Comparison of ENCODE assay signal across 10 mouse cellular contexts in genomic region chr6:22984520-22985154, GRCm38 (mm10).
A peak's percentile ranks its signal among the peaks of the same experiment; 100 is the strongest.
DNase-seq lines count a peak whose midpoint lies in the region; ATAC-seq lines count a peak whose summit lies in the region.
"Had no signal": no experiment of that assay in that cellular context is flagged by ENCODE, and none has a peak within 500 bp of the region (broad histone marks: within the 10 kb centered on the region; RNA-seq: fewer than 3 reads in every experiment).

No protein-coding gene starts in this region.

- H3K27ac ChIP-seq in heart, embryonic 13.5 days (replicated peaks), result no peak overlapping the region
- no peak overlapping the region for H3K27ac ChIP-seq in forebrain, embryonic 14.5 days (ENCODE audit: low read depth, low read length)
- H3K27ac ChIP-seq in midbrain, embryonic 13.5 days, result no peak overlapping the region

- WGBS in heart, embryonic 13.5 days, result 16% methylated on average over 5 of the region's 5 CpGs
- WGBS in forebrain, embryonic 14.5 days, result 4% methylated on average over 5 of the region's 5 CpGs
- WGBS in midbrain, embryonic 13.5 days, result 6% methylated on average over 5 of the region's 5 CpGs

- peak overlapping the region; percentile 21; the same call in 1 of the 2 replicates for H3K9ac ChIP-seq in heart, embryonic 13.5 days
- H3K9ac ChIP-seq in forebrain, embryonic 14.5 days (ENCODE audit: low read length), result no peak overlapping the region
- no peak overlapping the region for H3K9ac ChIP-seq in midbrain, embryonic 13.5 days (replicated peaks)

- H3K36me3 ChIP-seq in heart, embryonic 13.5 days, result no peaks in the 10 kb centered on the region
- H3K36me3 ChIP-seq in forebrain, embryonic 14.5 days (ENCODE audit: control insufficient read depth, insufficient read depth, low read length), result peaks cover 9% of the 10 kb centered on the region
- H3K36me3 ChIP-seq in midbrain, embryonic 13.5 days, result peaks cover 13% of the 10 kb centered on the region

- no peaks in the 10 kb centered on the region for H3K27me3 ChIP-seq in heart, embryonic 13.5 days (replicated peaks)
- H3K27me3 ChIP-seq in forebrain, embryonic 14.5 days (replicated peaks; ENCODE audit: control insufficient read depth, insufficient read depth, low read length), result no peaks in the 10 kb centered on the region
- H3K27me3 ChIP-seq in midbrain, embryonic 13.5 days, result no peaks in the 10 kb centered on the region

- no peaks in the 10 kb centered on the region for H3K4me1 ChIP-seq in heart, embryonic 13.5 days
- H3K4me1 ChIP-seq in forebrain, embryonic 14.5 days (ENCODE audit: control insufficient read depth, insufficient read depth, low read length), result no peaks in the 10 kb centered on the region
- H3K4me1 ChIP-seq in midbrain, embryonic 13.5 days (replicated peaks), result 0 out of 2 replicates have a peak, but pooled peaks cover 2% of the 10 kb centered on the region

- no peak for DNase-seq in heart, adult 8-10 months (ENCODE audit: low spot score)
- DNase-seq in ZHBTc4 (ENCODE audit: low read depth, low spot score), result peak; percentile 36
- DNase-seq in forebrain, embryonic 14.5 days (ENCODE audit: low spot score), result peak; percentile 31
- no peak for DNase-seq in gastrocnemius, postnatal 25 days
- DNase-seq in layer of hippocampus, postnatal 10 days (ENCODE audit: low spot score in 2 of 2), result no peak
- no peak for DNase-seq in cerebellum, postnatal 14 days
- DNase-seq: lung, postnatal 14 days had no signal

- no peaks in the 10 kb centered on the region for H3K9me3 ChIP-seq in heart, embryonic 13.5 days
- H3K9me3 ChIP-seq in forebrain, embryonic 14.5 days (replicated peaks; ENCODE audit: control insufficient read depth, low read length), result peaks cover 10% of the 10 kb centered on the region
- H3K9me3 ChIP-seq in midbrain, embryonic 13.5 days, result peaks cover 3% of the 10 kb centered on the region; the same call in 1 of the 2 replicates

- peak overlapping the region; percentile 57 for H3K4me2 ChIP-seq in heart, embryonic 13.5 days
- H3K4me2 ChIP-seq in forebrain, embryonic 14.5 days (ENCODE audit: low read length), result peak overlapping the region; percentile 36; the same call in 1 of the 2 replicates
- peak overlapping the region; percentile 40 for H3K4me2 ChIP-seq in midbrain, embryonic 13.5 days (replicated peaks)

- peak overlapping the region; percentile 11; the same call in 1 of the 2 replicates for H3K4me3 ChIP-seq in heart, embryonic 13.5 days
- no peak overlapping the region for H3K4me3 ChIP-seq in forebrain, embryonic 14.5 days (ENCODE audit: low read depth, low read length)
- 0 out of 2 replicates have a peak overlapping the region, but pooled peaks have one; percentile 13 for H3K4me3 ChIP-seq in midbrain, embryonic 13.5 days (replicated peaks)

- ATAC-seq in heart, embryonic 13.5 days (ENCODE audit: extremely low read depth, insufficient number of reproducible peaks, low FRiP score, low TSS enrichment), result no peak
- ATAC-seq in forebrain, embryonic 14.5 days, result peak; percentile 51
- ATAC-seq in midbrain, embryonic 13.5 days, result peak; percentile 78
- ATAC-seq: inflammation-experienced regulatory T-cells, adult 6 months had no signal

Comparison
In these comparisons a context has a peak if more than half of its experiments do, and no peak if none do; other contexts are left out.
1. DNase-seq: peak in ZHBTc4 (single experiment) and forebrain, embryonic 14.5 days (single experiment); none in heart, adult 8-10 months (single experiment), gastrocnemius, postnatal 25 days (single experiment), layer of hippocampus, postnatal 10 days (0 of 2) and cerebellum, postnatal 14 days (0 of 2).
2. Peak in every context shown above with its lines, with median percentiles within 50 percentile points of each other: H3K4me2 ChIP-seq.